Mouse (Mus musculus): ENCODE results near the gene Arhgap25. TPM values are rescaled to one million over a fixed set of nuclear protein-coding genes. Genes with fewer than 3 reads are reported as not detected.

Gene Arhgap25
- polyA plus RNA-seq, 1 experiment from 2014 or later: 2.6 TPM

- H3K36me3 ChIP-seq (ENCODE audit: control insufficient read depth, insufficient read depth, low read length): no peaks in the 10 kb centered on the region
- H3K9me3 ChIP-seq (ENCODE audit: control insufficient read depth, low read length): no peaks in the 10 kb centered on the region
- H3K4me1 ChIP-seq (ENCODE audit: control insufficient read depth, insufficient read depth, low read length): no peaks in the 10 kb centered on the region
- DNase-seq (ENCODE audit: low spot score) (no peak), ATAC-seq (ENCODE audit: insufficient number of reproducible peaks, low FRiP score, low TSS enrichment, low read depth) (no peak)
- WGBS: 21% methylated on average over 3 of the region's 3 CpGs
- H3K4me3 ChIP-seq (ENCODE audit: low read depth, low read length): no peak overlapping the region
- H3K9ac ChIP-seq (ENCODE audit: low read length): no peak overlapping the region
- no peak overlapping the region for H3K27ac ChIP-seq (replicated peaks; ENCODE audit: low read depth, low read length)
- no peaks in the 10 kb centered on the region for H3K27me3 ChIP-seq (ENCODE audit: control insufficient read depth, insufficient read depth, low read length)
- H3K4me2 ChIP-seq (ENCODE audit: low read depth, severe bottlenecking): no peak overlapping the region
These were observed 121.0 kb downstream of the Arhgap25 start for GRCm38 (mm10) chr6:87412011-87412410.

Other genes with a start within 250 kb of the Arhgap25 start
- 13.2 and 16.0 TPM in 2 replicates for gene Antxr1, start 197.4 kb downstream of the Arhgap25 start, polyA plus RNA-seq (2014; fragmentation: Nextera tagmentation; extraction: Ambion mirVana)
- gene Gkn1, start 182.3 kb downstream of the Arhgap25 start, polyA plus RNA-seq (2014; fragmentation: Nextera tagmentation; extraction: Ambion mirVana): not detected in 2 replicates
- gene Gkn2, start 159.9 kb downstream of the Arhgap25 start, polyA plus RNA-seq (2014; fragmentation: Nextera tagmentation; extraction: Ambion mirVana): not detected in 2 replicates
- gene Gkn3, start 144.3 kb downstream of the Arhgap25 start, polyA plus RNA-seq (2014; fragmentation: Nextera tagmentation; extraction: Ambion mirVana): not detected in 2 replicates
- gene Bmp10, start 104.3 kb downstream of the Arhgap25 start, polyA plus RNA-seq (2014; fragmentation: Nextera tagmentation; extraction: Ambion mirVana): not detected in 2 replicates
- gene Prokr1, start 57.5 kb upstream of the Arhgap25 start, polyA plus RNA-seq (2014; fragmentation: Nextera tagmentation; extraction: Ambion mirVana): 0.75 and 0.95 TPM in 2 replicates
- 15.4 and 17.1 TPM in 2 replicates for gene Aplf, start 138.9 kb upstream of the Arhgap25 start, polyA plus RNA-seq (2014; fragmentation: Nextera tagmentation; extraction: Ambion mirVana)
- gene Efcc1, start 197.6 kb upstream of the Arhgap25 start, polyA plus RNA-seq (2014; fragmentation: Nextera tagmentation; extraction: Ambion mirVana): 0.07 and 0.37 TPM in 2 replicates
- 2.0 and 4.3 TPM in 2 replicates for gene Gp9, start 244.8 kb upstream of the Arhgap25 start, polyA plus RNA-seq (2014; fragmentation: Nextera tagmentation; extraction: Ambion mirVana)

All from limb, embryonic 11.5 days (tissue).